Mouse (Mus musculus) CH12.LX (cell line): ENCODE measurements around the gene Mturn.

ENCODE experiments used
- CHD2 ChIP-seq: IDR thresholded peaks from 2 replicates; pipeline ENCODE4 v1.6.1; 2011; ENCODE audit warnings: low read length, improper control_type of control experiment
- CTCF ChIP-seq, 2 experiments: IDR thresholded peaks in 1 of 2; conservative IDR thresholded peaks in 1 of 2; 2 replicates each; pipeline ENCODE4 v1.5.1; 2011 to 2012; ENCODE audit warnings: low read depth in 2 of 2, low read length in 2 of 2, improper control_type of control experiment in 1 of 2, inconsistent platforms in 1 of 2, mild to moderate bottlenecking in 1 of 2, moderate library complexity in 1 of 2
- E2F4 ChIP-seq: IDR thresholded peaks from 2 replicates; pipeline ENCODE4 v1.6.1; 2011; ENCODE audit warnings: low read depth, low read length, improper control_type of control experiment; ENCODE audit not compliant: insufficient replicate concordance
- EP300 ChIP-seq: IDR thresholded peaks from 2 replicates; pipeline ENCODE4 v1.6.1; 2011; ENCODE audit warnings: low read length, improper control_type of control experiment
- ETS1 ChIP-seq: conservative IDR thresholded peaks from 2 replicates; pipeline ENCODE4 v1.6.1; 2012; ENCODE audit warnings: low read depth, mild to moderate bottlenecking, inconsistent platforms, low read length, improper control_type of control experiment, moderate library complexity
- MAX ChIP-seq: IDR thresholded peaks from 2 replicates; pipeline ENCODE4 v1.6.1; 2011; ENCODE audit warnings: low read length, improper control_type of control experiment
- POLR2A ChIP-seq: IDR thresholded peaks from 2 replicates; pipeline ENCODE4 v1.6.1; 2011; ENCODE audit warnings: low read depth, mild to moderate bottlenecking, improper control_type of control experiment, low read length
- POLR2AphosphoS2 ChIP-seq: IDR thresholded peaks from 2 replicates; pipeline ENCODE4 v1.6.1; 2011; ENCODE audit warnings: low read depth, low read length, improper control_type of control experiment
- TBP ChIP-seq: conservative IDR thresholded peaks from 2 replicates; pipeline ENCODE4 v1.6.1; 2011; ENCODE audit warnings: low read depth, low read length, improper control_type of control experiment
- USF1 ChIP-seq: IDR thresholded peaks from 2 replicates; pipeline ENCODE4 v1.6.1; 2014; ENCODE audit warnings: low read depth, mild to moderate bottlenecking, inconsistent platforms, low read length, improper control_type of control experiment
- ZC3H11A ChIP-seq: IDR thresholded peaks from 2 replicates; pipeline ENCODE4 v1.6.1; 2012; ENCODE audit warnings: low read depth, mild to moderate bottlenecking, inconsistent platforms, low read length, improper control_type of control experiment

- TF ChIP-seq MAX (no peak), CTCF (conservative IDR thresholded peaks at IDR 0.05 in 1 of 2, IDR thresholded peaks at IDR 0.05 in 1 of 2; ENCODE audit: low read depth in 2 of 2, low read length in 2 of 2) (no peak), EP300 (no peak), ETS1 (no peak), E2F4 (no peak), POLR2A (no peak), ZC3H11A (no peak), POLR2AphosphoS2 (no peak), USF1 (no peak), CHD2 (no peak), TBP (no peak)
Measured at GRCm38 (mm10) chr6:54721252-54721635, 39.8 kb downstream of the Mturn start.
